Mouse (Mus musculus) MEL (cell line): ENCODE results near the gene Slc35g1. TPM values are rescaled to one million over a fixed set of nuclear protein-coding genes. Genes with fewer than 3 reads are reported as not detected.

ENCODE experiments used
- DNase-seq: peaks from one replicate; pipeline ENCODE4 v3.0.0; 2011; ENCODE audit warnings: low read depth, low spot score
- H3K27ac ChIP-seq: 2 replicates; pipeline ENCODE4 v1.5.1; 2012; ENCODE audit warnings: low read depth, mild to moderate bottlenecking, control low read depth, low read length, moderate library complexity; ENCODE audit not compliant: control insufficient read depth
- H3K27me3 ChIP-seq, 2 experiments: fragments of 150-350 bp in 1 of 2; sonication (generic) in 1 of 2; 2 replicates each; pipeline ENCODE4 v1.6.1; 2012; ENCODE audit warnings: low read length in 2 of 2, mild to moderate bottlenecking in 2 of 2, improper control_type of control experiment in 1 of 2, moderate library complexity in 1 of 2; ENCODE audit not compliant: insufficient read depth in 2 of 2, control insufficient read depth in 1 of 2
- H3K36me3 ChIP-seq, 2 experiments: 2 replicates each; pipeline ENCODE4 v1.6.1; 2012 to 2014; ENCODE audit warnings: low read length in 2 of 2, improper control_type of control experiment in 1 of 2, inconsistent platforms in 1 of 2, mild to moderate bottlenecking in 1 of 2; ENCODE audit not compliant: insufficient read depth in 2 of 2, control insufficient read depth in 1 of 2
- H3K4me1 ChIP-seq, 2 experiments: fragments of 150-350 bp in 1 of 2; sonication (generic) in 1 of 2; 2 replicates each; pipeline ENCODE4 v1.6.1; 2012; ENCODE audit warnings: low read length in 2 of 2, improper control_type of control experiment in 1 of 2, mild to moderate bottlenecking in 1 of 2; ENCODE audit not compliant: insufficient read depth in 2 of 2, control insufficient read depth in 1 of 2
- H3K4me3 ChIP-seq, 2 experiments: fragments of 150-350 bp in 1 of 2; sonication (generic) in 1 of 2; 2 replicates each; pipeline ENCODE4 v1.5.1; 2012; ENCODE audit warnings: low read depth in 2 of 2, low read length in 2 of 2, mild to moderate bottlenecking in 2 of 2, moderate library complexity in 2 of 2, control low read depth in 1 of 2, improper control_type of control experiment in 1 of 2; ENCODE audit not compliant: control insufficient read depth in 1 of 2, insufficient read depth in 1 of 2
- H3K79me2 ChIP-seq: 2 replicates; pipeline ENCODE4 v1.6.1; 2012; ENCODE audit warnings: mild to moderate bottlenecking, low read length, moderate library complexity; ENCODE audit not compliant: control insufficient read depth, poor library complexity, insufficient read depth
- H3K9ac ChIP-seq: 2 replicates; pipeline ENCODE4 v1.6.1; 2012; ENCODE audit warnings: low read depth, mild to moderate bottlenecking, control low read depth, low read length, moderate library complexity; ENCODE audit not compliant: control insufficient read depth, poor library complexity, severe bottlenecking
- H3K9me3 ChIP-seq: fragments of 150-350 bp; sonication (generic); replicated peaks from 2 replicates; pipeline ENCODE4 v1.6.1; 2012; ENCODE audit warnings: mild to moderate bottlenecking, low read length, improper control_type of control experiment, moderate library complexity; ENCODE audit not compliant: insufficient read depth
- CHD1 ChIP-seq: IDR thresholded peaks from 2 replicates; pipeline ENCODE4 v1.6.1; 2012; ENCODE audit warnings: low read depth, mild to moderate bottlenecking, inconsistent platforms, low read length, improper control_type of control experiment
- CHD2 ChIP-seq: IDR thresholded peaks from 2 replicates; pipeline ENCODE4 v1.6.1; 2011; ENCODE audit warnings: low read length, improper control_type of control experiment
- E2F4 ChIP-seq: IDR thresholded peaks from 2 replicates; pipeline ENCODE4 v1.6.1; 2011; ENCODE audit warnings: low read depth, low read length, improper control_type of control experiment, borderline replicate concordance
- ELF1 ChIP-seq: IDR thresholded peaks from 2 replicates; pipeline ENCODE4 v1.6.1; 2014; ENCODE audit warnings: low read depth, mild to moderate bottlenecking, inconsistent platforms, low read length, improper control_type of control experiment, moderate library complexity
- EP300 ChIP-seq, 2 experiments: IDR thresholded peaks; 2 replicates each; pipeline ENCODE4 v1.6.1; 2011; ENCODE audit warnings: improper control_type of control experiment in 2 of 2, low read length in 2 of 2, low read depth in 1 of 2, mild to moderate bottlenecking in 1 of 2
- GATA1 ChIP-seq: IDR thresholded peaks from 2 replicates; pipeline ENCODE4 v1.6.1; 2011; ENCODE audit warnings: low read depth, low read length, improper control_type of control experiment
- JUND ChIP-seq: IDR thresholded peaks from 2 replicates; pipeline ENCODE4 v1.6.1; 2011; ENCODE audit warnings: low read depth, mild to moderate bottlenecking, improper control_type of control experiment, low read length
- KAT2A ChIP-seq: conservative IDR thresholded peaks from 2 replicates; pipeline ENCODE4 v1.6.1; 2012; ENCODE audit warnings: low read depth, low read length, improper control_type of control experiment, inconsistent platforms
- MAFK ChIP-seq: IDR thresholded peaks from 2 replicates; pipeline ENCODE4 v1.6.1; 2011; ENCODE audit warnings: low read depth, mild to moderate bottlenecking, low read length, improper control_type of control experiment, borderline replicate concordance
- MAX ChIP-seq: IDR thresholded peaks from 2 replicates; pipeline ENCODE4 v1.6.1; 2011; ENCODE audit warnings: low read length, improper control_type of control experiment
- MAZ ChIP-seq: IDR thresholded peaks from 2 replicates; pipeline ENCODE4 v1.6.1; 2012; ENCODE audit warnings: low read depth, mild to moderate bottlenecking, inconsistent platforms, low read length, improper control_type of control experiment
- MEF2A ChIP-seq: IDR thresholded peaks from 2 replicates; pipeline ENCODE4 v1.6.1; 2014; ENCODE audit warnings: low read depth, mild to moderate bottlenecking, inconsistent platforms, low read length, improper control_type of control experiment; ENCODE audit not compliant: poor library complexity, insufficient replicate concordance, severe bottlenecking; ENCODE audit errors: extremely low read depth
- MYB ChIP-seq: IDR thresholded peaks from 2 replicates; pipeline ENCODE4 v1.6.1; 2011; ENCODE audit warnings: mild to moderate bottlenecking, low read depth, low read length, improper control_type of control experiment
- NELFE ChIP-seq: IDR thresholded peaks from 2 replicates; pipeline ENCODE4 v1.6.1; 2011; ENCODE audit warnings: low read depth, low read length, improper control_type of control experiment
- NRF1 ChIP-seq: IDR thresholded peaks from 2 replicates; pipeline ENCODE4 v1.6.1; 2014; ENCODE audit warnings: low read depth, mild to moderate bottlenecking, inconsistent platforms, low read length, improper control_type of control experiment, moderate library complexity; ENCODE audit not compliant: poor library complexity, insufficient read depth, severe bottlenecking
- POLR2AphosphoS2 ChIP-seq: IDR thresholded peaks from 2 replicates; pipeline ENCODE4 v1.6.1; 2011; ENCODE audit warnings: low read length, improper control_type of control experiment
- POLR2AphosphoS5 ChIP-seq: IDR thresholded peaks from 2 replicates; pipeline ENCODE4 v1.6.1; 2012; ENCODE audit warnings: low read depth, borderline replicate concordance, mild to moderate bottlenecking, inconsistent platforms, low read length, moderate library complexity, mixed read lengths
- RAD21 ChIP-seq: IDR thresholded peaks from 2 replicates; pipeline ENCODE4 v1.6.1; 2011; ENCODE audit warnings: mild to moderate bottlenecking, low read depth, low read length, improper control_type of control experiment
- RCOR1 ChIP-seq: IDR thresholded peaks from 2 replicates; pipeline ENCODE4 v1.6.1; 2012; ENCODE audit warnings: low read depth, mild to moderate bottlenecking, inconsistent platforms, low read length, improper control_type of control experiment
- SIN3A ChIP-seq: IDR thresholded peaks from 2 replicates; pipeline ENCODE4 v1.6.1; 2012; ENCODE audit warnings: low read length, improper control_type of control experiment, inconsistent platforms
- SMC3 ChIP-seq: IDR thresholded peaks from 2 replicates; pipeline ENCODE4 v1.6.1; 2011; ENCODE audit warnings: low read depth, low read length, improper control_type of control experiment
- TAL1 ChIP-seq: IDR thresholded peaks from 2 replicates; pipeline ENCODE4 v1.6.1; 2012; ENCODE audit warnings: mild to moderate bottlenecking, inconsistent platforms, low read length, moderate library complexity, mixed read lengths
- TBP ChIP-seq: IDR thresholded peaks from 2 replicates; pipeline ENCODE4 v1.8.0; 2011; ENCODE audit warnings: low read depth, low read length, improper control_type of control experiment
- TCF12 ChIP-seq: IDR thresholded peaks from 2 replicates; pipeline ENCODE4 v1.6.1; 2014; ENCODE audit warnings: low read depth, mild to moderate bottlenecking, inconsistent platforms, low read length, improper control_type of control experiment, moderate library complexity
- UBTF ChIP-seq: IDR thresholded peaks from 2 replicates; pipeline ENCODE4 v1.6.1; 2012; ENCODE audit warnings: low read depth, mild to moderate bottlenecking, inconsistent platforms, low read length, improper control_type of control experiment, moderate library complexity, borderline replicate concordance; ENCODE audit not compliant: insufficient read depth
- ZC3H11A ChIP-seq: IDR thresholded peaks from 2 replicates; pipeline ENCODE4 v1.6.1; 2012; ENCODE audit warnings: low read depth, mild to moderate bottlenecking, inconsistent platforms, low read length, improper control_type of control experiment
- ZKSCAN1 ChIP-seq: IDR thresholded peaks from 2 replicates; pipeline ENCODE4 v1.6.1; 2012; ENCODE audit warnings: low read depth, mild to moderate bottlenecking, inconsistent platforms, low read length, improper control_type of control experiment, moderate library complexity
- ZMIZ1 ChIP-seq: IDR thresholded peaks from 2 replicates; pipeline ENCODE4 v1.6.1; 2012; ENCODE audit warnings: low read depth, mild to moderate bottlenecking, inconsistent platforms, low read length, improper control_type of control experiment, moderate library complexity
- polyA plus RNA-seq, 2 experiments: library from polyadenylated mRNA; stranded (reverse) in 1 of 2; unstranded in 1 of 2; fragments of >175 nt in 1 of 2; fragments of >200 nt in 1 of 2; gene quantifications; 2 replicates each; pipeline versions ENCODE4 v1.2.1 to v1.2.4; 2012; ENCODE audit warnings: low replicate concordance in 2 of 2, low read depth in 1 of 2; ENCODE audit not compliant: insufficient read length in 2 of 2, insufficient read depth in 1 of 2, missing spikeins in 1 of 2
- total RNA-seq: library from RNA; depleted of rRNA; stranded (reverse); fragments of 300-350 nt; gene quantifications from 2 replicates; pipeline ENCODE4 v1.2.3, GENCODE M21; 2012

Gene Slc35g1
- total and polyA plus RNA-seq, 3 experiments = 15.7 to 19.0 TPM; not detected in 1

DNA sequence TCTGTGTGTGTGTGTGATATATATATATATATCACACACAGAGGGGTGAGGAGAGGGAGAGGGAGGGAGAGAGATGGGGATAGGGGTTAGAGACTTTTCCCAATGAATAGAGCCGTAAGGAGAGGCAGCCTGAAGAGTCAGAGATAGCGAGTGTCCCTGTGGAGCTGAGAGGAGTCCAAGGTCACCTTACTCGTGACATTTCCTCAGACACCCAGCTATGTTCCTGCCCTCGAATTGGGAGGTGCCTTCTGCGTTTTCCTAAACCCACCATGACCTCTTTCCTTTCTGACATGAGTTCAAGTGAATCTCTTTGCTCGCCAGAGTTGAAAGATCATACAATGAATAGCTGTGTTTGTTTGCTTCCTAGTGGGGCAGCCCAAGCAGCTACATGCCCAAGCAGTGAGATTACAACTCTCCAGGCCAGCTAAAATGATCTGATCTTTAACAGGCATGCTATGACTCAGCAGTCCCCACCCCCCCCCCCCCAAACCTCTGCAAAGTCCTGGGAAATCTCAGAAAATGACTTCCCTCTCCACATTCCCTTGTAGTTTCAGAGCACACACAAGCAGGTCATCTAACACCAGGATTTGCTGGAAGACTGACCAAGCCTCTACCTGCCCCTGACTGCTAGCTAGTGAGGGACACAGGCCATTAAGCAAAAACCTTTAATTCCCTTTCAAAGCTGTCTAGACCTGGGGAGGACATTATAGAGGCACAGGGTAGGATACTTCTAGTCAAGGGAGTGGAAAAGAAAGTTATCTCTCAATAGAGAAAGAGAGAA is 31.7 kb upstream of the Slc35g1 start:
- no peak overlapping the region for H3K9ac ChIP-seq
- no peak overlapping the region for H3K4me3 ChIP-seq
- no peak for DNase-seq
- no peak overlapping the region for H3K27ac ChIP-seq
- no peaks in the 10 kb centered on the region; a peak in 1 of 4 replicates for H3K27me3 ChIP-seq
- H3K79me2 ChIP-seq = no peaks in the 10 kb centered on the region
- H3K36me3 ChIP-seq = peaks cover 0 to 23% of the 10 kb centered on the region in 2 experiments; a peak in 2 of 4 replicates
- no peaks in the 10 kb centered on the region for H3K9me3 ChIP-seq
- TF ChIP-seq MYB (no peak), SMC3 (no peak), SIN3A (no peak), ZKSCAN1 (no peak), JUND (no peak), TCF12 (no peak)
- peaks cover 14 to 23% of the 10 kb centered on the region in 2 experiments; a peak in 3 of 4 replicates for H3K4me1 ChIP-seq

DNA sequence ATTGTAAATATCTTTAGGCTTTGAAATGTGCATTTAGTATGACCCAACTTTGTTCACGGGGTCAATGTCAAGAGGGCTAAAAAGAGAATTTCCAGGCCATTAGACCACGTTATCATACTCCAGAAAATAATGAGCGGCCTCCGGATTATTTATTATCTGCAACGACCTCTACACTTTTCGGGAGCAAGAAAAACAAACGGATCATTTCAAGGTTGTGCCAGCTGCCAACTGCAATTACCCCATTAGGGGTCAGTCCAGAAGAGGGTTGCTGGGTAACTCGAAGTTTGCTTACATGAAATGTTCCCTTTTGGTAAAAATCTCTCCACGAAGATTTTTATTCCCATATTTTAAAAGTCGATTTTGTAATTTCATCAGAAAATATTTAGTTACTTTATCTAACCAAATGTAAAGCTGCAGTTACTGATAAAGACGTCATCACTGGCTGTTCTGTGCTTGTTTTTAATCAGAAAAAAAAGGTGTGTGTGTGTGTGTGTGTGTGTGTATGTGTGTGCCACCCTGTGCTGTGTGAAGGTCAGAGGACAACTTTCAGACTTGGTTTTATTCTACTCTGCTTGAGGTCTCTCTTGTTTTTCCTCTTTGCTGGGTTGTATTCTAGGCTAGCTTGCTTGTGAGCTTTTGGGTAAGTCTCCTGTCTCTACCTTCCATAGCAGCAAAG is 30.7 kb upstream of the Slc35g1 start:
- DNase-seq = peak; percentile 45
- H3K4me1 ChIP-seq = peaks cover 14 to 23% of the 10 kb centered on the region in 2 experiments; a peak in 3 of 4 replicates
- 0 out of 2 replicates have a peak overlapping the region, but pooled peaks have one; percentile 3 for H3K27ac ChIP-seq
- no peak overlapping the region for H3K9ac ChIP-seq
- H3K36me3 ChIP-seq = peaks cover 0 to 23% of the 10 kb centered on the region in 2 experiments; a peak in 2 of 4 replicates
- no peaks in the 10 kb centered on the region for H3K9me3 ChIP-seq
- no peaks in the 10 kb centered on the region for H3K79me2 ChIP-seq
- H3K4me3 ChIP-seq = no peak overlapping the region; a peak in 1 of 4 replicates
- no peaks in the 10 kb centered on the region; a peak in 1 of 4 replicates for H3K27me3 ChIP-seq
- peak; percentile 94 for TF ChIP-seq TCF12
- no peak for TF ChIP-seq JUND
- no peak for TF ChIP-seq RAD21
- no peak for TF ChIP-seq CHD1
- no peak for TF ChIP-seq MAX
- TF ChIP-seq MAFK = no peak
- no peak for TF ChIP-seq TBP
- peak; percentile 85 for TF ChIP-seq GATA1
- no peak for TF ChIP-seq MAZ
- TF ChIP-seq ELF1 = no peak
- no peak for TF ChIP-seq MYB
- no peak for TF ChIP-seq E2F4
- peak; percentile 88 for TF ChIP-seq RCOR1
- no peak for TF ChIP-seq CHD2
- TF ChIP-seq NELFE = no peak
- no peak for TF ChIP-seq POLR2AphosphoS2
- TF ChIP-seq MEF2A = no peak
- TF ChIP-seq UBTF = no peak
- TF ChIP-seq TAL1 = 0 out of 2 replicates have a peak, but pooled peaks have one; percentile 19
- TF ChIP-seq EP300 (IDR thresholded peaks at IDR 0.05; ENCODE audit: low read depth in 1 of 2, low read length in 2 of 2) = peak; percentile 82 to 87
- TF ChIP-seq ZMIZ1 = no peak
- no peak; the same call in 1 of the 2 replicates for TF ChIP-seq KAT2A
- no peak for TF ChIP-seq ZC3H11A
- TF ChIP-seq SIN3A = peak; percentile 52
- no peak for TF ChIP-seq ZKSCAN1
- no peak for TF ChIP-seq POLR2AphosphoS5
- no peak for TF ChIP-seq NRF1
